Mouse (Mus musculus): ENCODE results near the gene Mndal. TPM values are rescaled to one million over a fixed set of nuclear protein-coding genes. Genes with fewer than 3 reads are reported as not detected.
"Not testable (repeated sequence)": the region's sequence is repeated elsewhere in the genome, so short reads cannot be mapped to it uniquely, and the experiment has no call there.

The Mndal gene
- polyA plus RNA-seq, 1 experiment from 2014 or later, result 1.4 TPM

DNA sequence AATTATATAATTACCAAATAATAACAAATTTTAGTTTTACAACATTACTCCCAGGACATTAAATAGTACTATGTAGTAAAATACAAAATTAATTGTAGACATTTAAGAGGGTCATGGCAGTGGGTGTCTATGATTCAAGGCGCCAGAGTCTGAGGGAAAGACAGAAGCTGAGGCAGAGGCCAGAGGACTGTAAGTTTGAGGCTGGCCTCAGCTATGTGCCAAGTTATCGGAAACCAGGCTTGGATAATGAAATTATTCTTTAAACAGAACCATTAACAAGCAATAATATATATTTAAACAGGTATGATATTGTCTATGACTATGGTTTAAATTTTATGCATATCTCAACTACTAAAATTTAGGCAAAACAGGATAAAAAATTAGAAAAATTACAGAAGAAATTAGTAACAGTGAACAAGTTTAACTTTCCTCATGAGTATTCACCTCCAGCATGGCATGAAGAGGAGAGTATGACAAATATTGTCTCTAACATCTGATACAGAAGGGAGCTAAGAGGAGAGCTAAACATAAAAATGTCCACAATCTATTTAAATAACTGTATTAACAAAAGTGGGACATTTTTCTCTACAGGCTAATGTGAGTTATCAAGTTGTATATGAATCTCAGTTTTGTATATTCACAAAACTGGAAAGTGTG lies 30.4 kb downstream of the Mndal start:
- Histone ChIP-seq H3K36me3 (ENCODE audit: insufficient read depth) (no peaks in the 10 kb centered on the region), H3K27ac (ENCODE audit: low read depth) (no peak overlapping the region), H3K9me3 (ENCODE audit: low read depth, low read length) (no peaks in the 10 kb centered on the region), H3K4me2 (no peak overlapping the region), H3K9ac (no peak overlapping the region), H3K4me3 (ENCODE audit: low read depth, low read length) (no peak overlapping the region), H3K4me1 (ENCODE audit: insufficient read depth) (no peaks in the 10 kb centered on the region), H3K27me3 (ENCODE audit: insufficient read depth, low read length) (no peaks in the 10 kb centered on the region)
- TF ChIP-seq CTCF (IDR thresholded peaks at IDR 0.05; ENCODE audit: low read depth), result no peak
- 73% methylated on average over 2 of the region's 2 CpGs for WGBS
- ATAC-seq (ENCODE audit: insufficient read depth) (no peak), DNase-seq (no peak)

GRCm38 (mm10) chr1:173908390-173908789 lies 33.9 kb downstream of the Mndal start:
- H3K4me2 ChIP-seq; DNase-seq; H3K4me1 ChIP-seq (ENCODE audit: insufficient read depth); H3K36me3 ChIP-seq (ENCODE audit: insufficient read depth); ATAC-seq (ENCODE audit: insufficient read depth); H3K9me3 ChIP-seq (ENCODE audit: low read depth, low read length); H3K27me3 ChIP-seq (ENCODE audit: insufficient read depth, low read length); H3K4me3 ChIP-seq (ENCODE audit: low read depth, low read length); H3K27ac ChIP-seq (ENCODE audit: low read depth); H3K9ac ChIP-seq: not testable (repeated sequence)

DNA sequence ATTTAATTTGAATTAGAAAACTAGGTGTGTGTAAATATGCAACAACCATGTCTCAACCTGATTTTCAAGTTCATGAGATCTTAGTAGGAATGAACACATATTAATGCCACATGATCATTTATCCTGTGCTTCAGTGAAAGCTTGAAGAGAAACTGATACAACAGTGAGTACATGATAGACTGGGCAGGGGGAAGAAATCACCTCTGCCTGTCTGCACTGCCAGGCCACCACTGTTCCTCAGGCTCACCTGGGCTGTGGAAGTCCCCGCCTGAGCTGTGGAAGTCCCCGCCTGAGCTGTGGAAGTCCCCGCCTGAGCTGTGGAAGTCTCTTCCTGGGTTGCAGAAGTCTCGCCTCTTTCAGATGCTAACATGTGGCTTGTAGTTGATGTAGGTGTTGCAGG lies 36.4 kb downstream of the Mndal start:
- not testable (repeated sequence) for H3K9me3 ChIP-seq (ENCODE audit: low read depth, low read length); H3K9ac ChIP-seq; H3K4me1 ChIP-seq (ENCODE audit: insufficient read depth); H3K27me3 ChIP-seq (ENCODE audit: insufficient read depth, low read length); H3K36me3 ChIP-seq (ENCODE audit: insufficient read depth); H3K27ac ChIP-seq (ENCODE audit: low read depth); H3K4me3 ChIP-seq (ENCODE audit: low read depth, low read length); ATAC-seq (ENCODE audit: insufficient read depth); H3K4me2 ChIP-seq; DNase-seq
- 90% methylated on average over 3 of the region's 4 CpGs for WGBS

DNA sequence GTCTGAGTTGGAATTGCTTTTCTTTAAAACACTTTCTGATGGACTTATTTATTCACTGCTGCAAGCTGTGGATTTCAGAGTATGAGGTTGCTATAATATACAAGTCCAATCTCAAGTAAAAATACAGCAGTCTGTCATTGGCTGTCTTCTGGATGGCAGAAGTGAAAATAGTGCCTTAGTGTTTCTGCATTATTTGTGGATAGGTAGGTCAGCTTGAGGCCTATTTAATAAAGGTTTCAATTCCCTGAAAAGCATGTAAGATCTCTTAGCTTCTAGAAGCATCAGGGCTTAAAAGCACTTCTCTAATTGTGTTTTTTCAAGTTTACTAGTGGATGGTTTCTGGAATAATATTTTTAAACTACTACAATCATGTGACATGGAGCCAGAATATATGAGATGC lies 52.5 kb downstream of the Mndal start:
- H3K4me1 ChIP-seq (ENCODE audit: insufficient read depth); H3K4me2 ChIP-seq; H3K27ac ChIP-seq (ENCODE audit: low read depth); H3K27me3 ChIP-seq (ENCODE audit: insufficient read depth, low read length); ATAC-seq (ENCODE audit: insufficient read depth); H3K4me3 ChIP-seq (ENCODE audit: low read depth, low read length); H3K9me3 ChIP-seq (ENCODE audit: low read depth, low read length); H3K9ac ChIP-seq; H3K36me3 ChIP-seq (ENCODE audit: insufficient read depth); DNase-seq: not testable (repeated sequence)

DNA sequence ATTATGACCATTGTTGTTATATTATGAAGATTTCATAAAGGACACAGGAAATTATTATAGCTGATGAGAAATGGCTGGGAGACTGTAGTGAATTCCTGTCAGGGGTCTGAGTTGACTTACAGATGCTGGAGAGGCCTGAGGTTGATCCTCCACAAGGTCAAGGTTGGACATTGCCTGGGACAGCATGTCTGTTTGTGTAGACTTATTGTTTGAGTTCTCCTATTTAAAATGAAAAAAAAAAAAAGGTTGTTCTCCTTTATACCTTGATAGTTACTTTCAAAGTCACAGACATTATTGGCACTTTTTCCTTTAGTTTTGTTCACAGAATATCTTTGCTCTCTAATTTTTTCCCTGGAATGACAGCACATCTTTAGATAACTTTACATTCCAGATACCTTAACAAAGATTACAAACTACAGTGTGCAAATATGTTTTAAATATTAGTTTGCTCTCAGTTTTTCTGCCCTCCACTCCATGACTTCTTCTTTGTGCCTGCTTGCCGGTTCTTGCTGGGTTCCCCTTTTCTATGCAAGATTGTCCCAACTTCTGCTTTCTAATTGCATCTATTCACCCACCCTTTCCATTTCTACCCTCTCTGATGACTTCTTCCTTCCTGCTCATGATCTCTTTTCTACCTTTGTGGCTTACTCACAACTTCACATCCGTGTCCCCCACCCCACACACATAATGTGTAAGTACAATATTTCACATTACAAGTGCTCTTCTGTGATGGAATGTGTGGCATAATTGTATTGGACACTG lies 55.1 kb downstream of the Mndal start:
- H3K27ac ChIP-seq (ENCODE audit: low read depth); ATAC-seq (ENCODE audit: insufficient read depth); H3K4me3 ChIP-seq (ENCODE audit: low read depth, low read length); H3K4me1 ChIP-seq (ENCODE audit: insufficient read depth); H3K36me3 ChIP-seq (ENCODE audit: insufficient read depth); H3K27me3 ChIP-seq (ENCODE audit: insufficient read depth, low read length); H3K4me2 ChIP-seq; DNase-seq; H3K9me3 ChIP-seq (ENCODE audit: low read depth, low read length); H3K9ac ChIP-seq: not testable (repeated sequence)
- WGBS, result 86% methylated on average over 1 of the region's 2 CpGs

GRCm38 (mm10) chr1:173880004-173880666 lies 62.2 kb downstream of the Mndal start:
- not testable (repeated sequence) for H3K4me3 ChIP-seq (ENCODE audit: low read depth, low read length); H3K9ac ChIP-seq; H3K4me2 ChIP-seq; H3K36me3 ChIP-seq (ENCODE audit: insufficient read depth); H3K4me1 ChIP-seq (ENCODE audit: insufficient read depth); H3K27ac ChIP-seq (ENCODE audit: low read depth); H3K9me3 ChIP-seq (ENCODE audit: low read depth, low read length); ATAC-seq (ENCODE audit: insufficient read depth); DNase-seq; H3K27me3 ChIP-seq (ENCODE audit: insufficient read depth, low read length)
- WGBS, result 57% methylated on average over 3 of the region's 3 CpGs

- H3K4me3 ChIP-seq (ENCODE audit: low read depth, low read length); H3K9ac ChIP-seq; ATAC-seq (ENCODE audit: insufficient read depth); H3K36me3 ChIP-seq (ENCODE audit: insufficient read depth); H3K4me2 ChIP-seq; H3K4me1 ChIP-seq (ENCODE audit: insufficient read depth); H3K27ac ChIP-seq (ENCODE audit: low read depth); DNase-seq; H3K9me3 ChIP-seq (ENCODE audit: low read depth, low read length); H3K27me3 ChIP-seq (ENCODE audit: insufficient read depth, low read length): not testable (repeated sequence)
- WGBS, result 62% methylated on average over 5 of the region's 5 CpGs
Observed at GRCm38 (mm10) chr1:173879225-173879987, 62.9 kb downstream of the Mndal start.

DNA sequence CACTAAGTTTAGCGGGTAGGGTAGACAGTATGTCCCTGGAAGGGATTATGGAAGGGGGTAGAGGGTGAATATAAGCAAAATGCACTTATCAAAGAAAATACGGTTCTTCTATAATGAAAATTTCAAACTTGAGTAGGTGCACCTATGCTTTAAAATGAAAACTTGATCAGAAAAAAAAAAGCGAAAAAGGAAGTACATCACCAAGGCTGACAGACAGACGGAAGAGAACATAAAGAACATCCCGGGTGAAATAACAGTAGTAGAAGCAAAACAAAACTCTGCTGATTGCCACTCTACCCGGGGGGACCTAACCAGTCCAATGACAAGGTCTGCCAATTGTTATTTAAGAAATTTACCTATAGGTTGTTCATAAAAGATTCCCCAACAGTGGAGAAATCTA lies 64.0 kb downstream of the Mndal start:
- not testable (repeated sequence) for H3K27ac ChIP-seq (ENCODE audit: low read depth); DNase-seq; H3K27me3 ChIP-seq (ENCODE audit: insufficient read depth, low read length); H3K36me3 ChIP-seq (ENCODE audit: insufficient read depth); H3K4me3 ChIP-seq (ENCODE audit: low read depth, low read length); ATAC-seq (ENCODE audit: insufficient read depth); H3K9me3 ChIP-seq (ENCODE audit: low read depth, low read length); H3K9ac ChIP-seq; H3K4me1 ChIP-seq (ENCODE audit: insufficient read depth); H3K4me2 ChIP-seq
- 85% methylated on average over 6 of the region's 6 CpGs for WGBS

DNA sequence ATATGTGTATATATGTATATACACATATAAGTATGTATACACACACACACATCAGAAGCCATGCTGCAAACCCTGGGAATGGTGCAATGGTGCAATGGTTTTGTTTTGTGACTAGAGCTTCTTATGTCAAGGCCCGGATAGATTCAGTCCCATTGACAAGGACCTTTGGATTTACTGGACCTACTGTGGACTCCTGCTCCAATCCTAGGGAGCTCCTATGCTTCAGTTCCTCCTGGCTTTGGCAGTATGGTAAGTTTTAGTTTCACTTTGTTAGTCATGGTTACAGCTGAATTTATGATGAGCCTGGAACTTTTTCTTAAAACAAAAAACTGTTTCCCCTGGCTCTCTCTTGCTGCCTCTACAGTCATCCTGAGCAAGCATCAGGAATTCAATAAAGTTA lies 65.2 kb downstream of the Mndal start:
- H3K27me3 ChIP-seq (ENCODE audit: insufficient read depth, low read length); ATAC-seq (ENCODE audit: insufficient read depth); H3K4me1 ChIP-seq (ENCODE audit: insufficient read depth); H3K9me3 ChIP-seq (ENCODE audit: low read depth, low read length); H3K4me2 ChIP-seq; H3K36me3 ChIP-seq (ENCODE audit: insufficient read depth); H3K4me3 ChIP-seq (ENCODE audit: low read depth, low read length); H3K27ac ChIP-seq (ENCODE audit: low read depth); DNase-seq; H3K9ac ChIP-seq: not testable (repeated sequence)
- WGBS, result 83% methylated on average over 1 of the region's 1 CpGs

DNA sequence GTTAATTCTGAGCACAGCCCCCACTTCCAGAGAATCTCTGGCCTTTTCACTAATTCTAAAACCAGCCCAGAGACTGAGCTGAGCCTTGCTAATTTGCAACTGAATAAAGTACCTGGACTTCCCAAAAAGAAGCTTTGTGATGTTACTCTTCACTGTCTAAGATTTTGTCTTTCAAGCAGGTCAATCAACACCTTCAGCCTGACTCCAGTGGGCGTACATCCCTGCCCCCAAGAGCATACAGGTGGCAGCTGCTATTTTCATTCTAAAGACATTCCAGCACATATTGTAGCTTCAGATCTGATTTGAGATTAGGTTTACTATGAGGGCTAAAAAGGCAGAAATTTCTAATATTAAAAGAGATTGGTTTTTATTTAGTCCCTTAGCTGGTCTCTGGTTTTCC lies 73.7 kb downstream of the Mndal start:
- not testable (repeated sequence) for H3K4me2 ChIP-seq; H3K36me3 ChIP-seq (ENCODE audit: insufficient read depth)

More for the DNA sequence above, 73.7 kb downstream of the Mndal start:
- ATAC-seq (ENCODE audit: insufficient read depth); H3K9ac ChIP-seq; H3K27ac ChIP-seq (ENCODE audit: low read depth); H3K4me1 ChIP-seq (ENCODE audit: insufficient read depth); H3K4me3 ChIP-seq (ENCODE audit: low read depth, low read length); H3K9me3 ChIP-seq (ENCODE audit: low read depth, low read length); H3K27me3 ChIP-seq (ENCODE audit: insufficient read depth, low read length); DNase-seq: not testable (repeated sequence)
- 73% methylated on average over 1 of the region's 1 CpGs for WGBS
